Mouse (Mus musculus): ENCODE measurements around the gene Spata31d1d. TPM values are rescaled to one million over a fixed set of nuclear protein-coding genes. Genes with fewer than 3 reads are reported as not detected.
"Not testable (repeated sequence)": the region's sequence is repeated elsewhere in the genome, so short reads cannot be mapped to it uniquely, and the experiment has no call there.

The Spata31d1d gene
- polyA plus RNA-seq, 1 experiment from 2014 or later: not detected

DNA sequence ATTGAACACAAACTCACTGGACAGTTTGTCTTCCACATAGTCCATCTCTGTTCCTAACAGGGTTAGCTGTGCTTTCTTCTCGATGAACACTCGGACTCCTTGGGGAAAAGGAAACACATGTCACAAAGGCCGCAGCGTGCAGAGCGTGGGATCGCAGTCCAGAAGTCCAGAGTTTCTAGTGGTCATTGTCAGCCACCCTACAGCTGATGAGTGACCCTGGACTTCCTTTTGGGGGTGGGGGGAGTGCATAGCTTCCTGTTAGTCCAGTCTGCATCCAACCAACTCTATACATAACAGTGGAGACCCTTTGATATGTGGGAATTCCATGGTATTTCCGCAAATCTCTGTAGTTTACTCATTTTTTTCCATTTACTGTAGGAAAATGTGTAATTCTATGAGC is 25.4 kb upstream of the Spata31d1d start:
- Histone ChIP-seq H3K9ac (replicated peaks) (no peak overlapping the region), H3K27me3 (no peaks in the 10 kb centered on the region), H3K27ac (replicated peaks) (no peak overlapping the region), H3K4me3 (no peak overlapping the region), H3K4me1 (no peaks in the 10 kb centered on the region), H3K4me2 (replicated peaks) (no peak overlapping the region), H3K36me3 (peaks cover 53% of the 10 kb centered on the region), H3K9me3 (no peaks in the 10 kb centered on the region)
- no peak for ATAC-seq (ENCODE audit: low FRiP score, low read depth)
- 97% methylated on average over 7 of the region's 7 CpGs for WGBS

DNA sequence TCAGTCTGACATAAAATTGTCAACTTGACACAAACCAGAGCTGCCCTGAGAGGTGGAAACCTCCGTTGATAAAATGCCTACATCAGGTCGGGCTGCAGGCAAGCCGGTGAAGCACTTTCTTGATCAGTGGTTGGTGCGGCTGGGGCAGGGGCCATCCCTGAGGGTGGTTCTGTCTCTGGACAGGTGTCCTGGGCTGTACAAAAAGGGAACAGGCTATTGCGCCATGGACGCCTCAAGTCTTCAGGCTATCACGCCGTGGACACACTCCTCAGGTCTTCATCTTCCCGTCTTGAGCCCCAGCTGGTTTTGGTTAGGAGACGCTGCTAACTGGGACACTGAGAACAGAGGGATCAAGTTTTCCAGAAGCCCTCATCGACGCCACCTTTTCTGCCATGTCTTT is 18.8 kb upstream of the Spata31d1d start:
- Histone ChIP-seq H3K9ac (replicated peaks) (no peak overlapping the region), H3K27me3 (no peaks in the 10 kb centered on the region), H3K4me3 (no peak overlapping the region), H3K9me3 (no peaks in the 10 kb centered on the region), H3K4me2 (replicated peaks) (no peak overlapping the region), H3K4me1 (no peaks in the 10 kb centered on the region), H3K27ac (replicated peaks) (no peak overlapping the region), H3K36me3 (peaks cover 9% of the 10 kb centered on the region)
- ATAC-seq (ENCODE audit: low FRiP score, low read depth): no peak
- WGBS: 89% methylated on average over 12 of the region's 12 CpGs

- Histone ChIP-seq H3K9ac (replicated peaks) (0 out of 2 replicates have a peak within 1 kb of the TSS, but pooled peaks have one; percentile 31), H3K36me3 (no peaks in the 10 kb centered on the region)
- WGBS: 86% methylated on average over 9 of the region's 9 CpGs
Observed at GRCm38 (mm10) chr13:59746711-59747110, 15.2 kb upstream of the Spata31d1d start, which contains the start of gene 1700014D04Rik. TSS of gene 1700014D04Rik (minus strand) at chr13:59746752.

DNA sequence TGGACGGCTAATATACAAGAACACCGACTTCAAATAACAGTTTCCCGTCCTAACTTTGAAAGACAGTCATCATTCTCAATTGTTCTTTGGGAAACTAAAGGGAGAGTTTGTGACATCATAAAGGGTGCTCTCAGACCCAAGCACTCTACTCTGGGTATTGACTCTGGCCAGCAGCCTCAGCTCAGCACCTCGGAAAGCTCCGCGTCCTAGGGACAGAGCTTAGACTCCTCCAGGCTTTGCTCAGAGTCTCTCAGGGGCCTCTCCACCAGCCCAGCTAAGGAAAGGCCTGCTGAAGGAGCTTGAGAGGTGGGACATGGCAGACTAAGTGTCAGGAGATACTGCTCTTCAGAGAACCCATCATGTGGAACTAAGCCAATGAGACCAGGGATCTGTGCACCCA is 14.6 kb upstream of the Spata31d1d start:
- no peak overlapping the region for H3K9ac ChIP-seq (replicated peaks)
- no peak overlapping the region for H3K4me3 ChIP-seq
- WGBS: 63% methylated on average over 5 of the region's 6 CpGs
- no peaks in the 10 kb centered on the region for H3K36me3 ChIP-seq
- H3K4me2 ChIP-seq (replicated peaks): no peak overlapping the region
- no peaks in the 10 kb centered on the region for H3K27me3 ChIP-seq
- H3K27ac ChIP-seq (replicated peaks): no peak overlapping the region
- ATAC-seq (ENCODE audit: low FRiP score, low read depth): no peak
- H3K4me1 ChIP-seq: no peaks in the 10 kb centered on the region
- H3K9me3 ChIP-seq: no peaks in the 10 kb centered on the region

More at GRCm38 (mm10) chr13:59746711-59747110, 15.2 kb upstream of the Spata31d1d start, which contains the start of gene 1700014D04Rik:
- no peak within 1 kb of the TSS for H3K4me3 ChIP-seq
- H3K9me3 ChIP-seq: no peaks in the 10 kb centered on the region
- H3K27ac ChIP-seq (replicated peaks): no peak within 1 kb of the TSS
- H3K4me1 ChIP-seq: no peaks in the 10 kb centered on the region
- ATAC-seq (ENCODE audit: low FRiP score, low read depth): no peak
- no peak within 1 kb of the TSS for H3K4me2 ChIP-seq (replicated peaks)
- H3K27me3 ChIP-seq: no peaks in the 10 kb centered on the region

GRCm38 (mm10) chr13:59745462-59745861 is 13.9 kb upstream of the Spata31d1d start:
- ATAC-seq (ENCODE audit: low FRiP score, low read depth): no peak
- H3K27me3 ChIP-seq: no peaks in the 10 kb centered on the region
- no peak overlapping the region for H3K4me2 ChIP-seq (replicated peaks)
- no peak overlapping the region for H3K4me3 ChIP-seq
- H3K9me3 ChIP-seq: no peaks in the 10 kb centered on the region
- no peaks in the 10 kb centered on the region for H3K4me1 ChIP-seq
- H3K27ac ChIP-seq (replicated peaks): no peak overlapping the region
- H3K36me3 ChIP-seq: no peaks in the 10 kb centered on the region
- 88% methylated on average over 6 of the region's 6 CpGs for WGBS
- H3K9ac ChIP-seq (replicated peaks): no peak overlapping the region

DNA sequence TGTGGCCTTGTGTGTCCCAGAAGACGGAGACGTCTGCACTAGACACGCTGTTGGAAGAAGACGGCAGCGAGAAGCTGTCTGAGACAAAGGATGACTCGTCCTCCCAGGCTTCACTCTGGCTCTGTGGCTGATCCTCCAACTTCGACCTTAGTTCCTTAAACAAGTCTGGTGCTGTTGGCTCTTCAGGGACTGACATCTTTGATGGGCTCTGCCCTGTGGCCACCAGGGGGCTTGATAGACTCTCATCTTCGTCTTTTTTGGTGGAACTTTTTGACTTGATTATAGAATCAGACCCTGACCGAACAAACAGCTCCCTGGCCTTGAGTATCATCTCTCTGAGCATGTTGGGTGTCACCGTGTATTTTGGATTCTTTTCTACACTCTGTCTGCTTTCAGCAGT is 10.1 kb upstream of the Spata31d1d start:
- no peaks in the 10 kb centered on the region for H3K4me1 ChIP-seq
- no peaks in the 10 kb centered on the region for H3K27me3 ChIP-seq
- no peak overlapping the region for H3K9ac ChIP-seq (replicated peaks)
- no peak overlapping the region for H3K4me3 ChIP-seq
- H3K9me3 ChIP-seq: no peaks in the 10 kb centered on the region
- ATAC-seq (ENCODE audit: low FRiP score, low read depth): no peak
- H3K4me2 ChIP-seq (replicated peaks): no peak overlapping the region
- WGBS: 78% methylated on average over 10 of the region's 10 CpGs
- no peak overlapping the region for H3K27ac ChIP-seq (replicated peaks)
- no peaks in the 10 kb centered on the region for H3K36me3 ChIP-seq

- no peak overlapping the region for H3K27ac ChIP-seq (replicated peaks)
- H3K9ac ChIP-seq (replicated peaks): no peak overlapping the region
- H3K4me1 ChIP-seq: no peaks in the 10 kb centered on the region
- no peaks in the 10 kb centered on the region for H3K27me3 ChIP-seq
- ATAC-seq (ENCODE audit: low FRiP score, low read depth): no peak
- H3K9me3 ChIP-seq: no peaks in the 10 kb centered on the region
- whole genome bisulfite sequencing: 91% methylated on average over 11 of the region's 11 CpGs
- no peak overlapping the region for H3K4me2 ChIP-seq (replicated peaks)
- no peaks in the 10 kb centered on the region for H3K36me3 ChIP-seq
- no peak overlapping the region for H3K4me3 ChIP-seq
Observed at GRCm38 (mm10) chr13:59741096-59741495, 9.5 kb upstream of the Spata31d1d start.

DNA sequence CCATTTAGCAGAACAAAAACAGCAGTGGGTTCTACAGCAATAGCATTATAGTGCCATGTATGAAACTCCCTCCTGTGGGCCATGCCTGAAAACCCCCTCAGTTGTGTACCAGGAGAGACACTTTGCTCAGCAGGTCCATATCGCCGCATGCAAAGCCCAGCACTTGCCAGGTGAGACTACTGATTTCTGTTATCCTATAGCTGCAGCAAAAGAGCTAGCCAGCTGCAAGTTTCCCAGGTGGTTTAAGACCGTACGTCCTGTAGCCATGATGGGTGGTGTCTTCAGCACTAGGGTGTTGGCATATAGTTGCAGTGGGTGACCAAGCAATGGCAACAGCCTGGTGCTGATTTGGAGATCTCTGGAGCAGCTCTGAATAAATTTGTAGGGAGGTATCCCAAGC is 7.8 kb upstream of the Spata31d1d start:
- no peaks in the 10 kb centered on the region for H3K4me1 ChIP-seq
- H3K9me3 ChIP-seq: no peaks in the 10 kb centered on the region
- H3K36me3 ChIP-seq: no peaks in the 10 kb centered on the region
- H3K4me3 ChIP-seq: no peak overlapping the region
- H3K4me2 ChIP-seq (replicated peaks): no peak overlapping the region
- H3K9ac ChIP-seq (replicated peaks): no peak overlapping the region
- no peaks in the 10 kb centered on the region for H3K27me3 ChIP-seq
- no peak overlapping the region for H3K27ac ChIP-seq (replicated peaks)
- 92% methylated on average over 4 of the region's 4 CpGs for WGBS
- no peak for ATAC-seq (ENCODE audit: low FRiP score, low read depth)

DNA sequence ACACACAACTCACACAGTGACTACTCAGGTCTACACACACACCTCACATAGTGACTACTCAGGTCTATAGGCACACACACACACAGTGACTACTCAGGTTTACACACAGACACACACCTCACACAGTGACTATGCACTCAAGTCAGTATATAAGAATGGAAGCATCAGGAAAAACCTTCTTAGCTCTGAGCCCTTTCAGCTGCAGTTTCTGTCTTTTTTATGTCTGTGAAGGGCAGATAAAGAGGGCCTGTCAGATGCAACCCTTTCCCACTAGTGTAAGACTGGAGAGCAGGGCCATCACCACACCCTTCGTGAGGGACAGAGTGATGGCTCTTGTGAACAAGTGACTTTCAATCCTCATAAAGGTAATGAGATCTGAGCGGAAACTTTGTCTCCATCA is 6.9 kb upstream of the Spata31d1d start:
- no peak overlapping the region for H3K4me3 ChIP-seq
- no peak overlapping the region for H3K9ac ChIP-seq (replicated peaks)
- no peaks in the 10 kb centered on the region for H3K9me3 ChIP-seq
- no peak overlapping the region for H3K27ac ChIP-seq (replicated peaks)
- H3K4me1 ChIP-seq: no peaks in the 10 kb centered on the region
- H3K4me2 ChIP-seq (replicated peaks): no peak overlapping the region
- no peaks in the 10 kb centered on the region for H3K27me3 ChIP-seq
- H3K36me3 ChIP-seq: no peaks in the 10 kb centered on the region
- WGBS: 78% methylated on average over 2 of the region's 2 CpGs
- no peak for ATAC-seq (ENCODE audit: low FRiP score, low read depth)

DNA sequence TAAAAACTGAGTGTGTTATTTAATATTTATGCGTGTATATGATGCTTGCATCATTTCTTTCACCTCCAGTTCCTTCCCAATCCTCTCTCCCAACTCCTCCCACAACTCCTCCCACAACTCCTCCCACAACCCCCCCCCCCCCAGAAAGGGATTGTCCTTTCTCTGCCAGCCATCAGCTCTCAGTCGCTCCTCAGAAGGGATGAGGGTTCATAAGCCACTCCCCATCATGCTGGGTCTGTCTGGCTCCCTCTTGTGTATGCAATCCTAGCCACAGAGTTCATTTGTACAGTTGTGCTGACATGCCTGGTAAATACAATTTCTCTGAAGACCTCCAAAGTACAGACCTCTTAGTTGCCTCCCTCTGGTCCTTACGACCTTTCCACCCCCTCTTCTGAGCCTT is 3.6 kb upstream of the Spata31d1d start:
- Histone ChIP-seq H3K4me1 (no peaks in the 10 kb centered on the region), H3K36me3 (no peaks in the 10 kb centered on the region), H3K4me3 (no peak overlapping the region), H3K9me3 (no peaks in the 10 kb centered on the region), H3K4me2 (replicated peaks) (no peak overlapping the region), H3K9ac (replicated peaks) (no peak overlapping the region), H3K27me3 (no peaks in the 10 kb centered on the region), H3K27ac (replicated peaks) (no peak overlapping the region)
- no peak for ATAC-seq (ENCODE audit: low FRiP score, low read depth)
- WGBS: 25% methylated on average over 3 of the region's 3 CpGs

DNA sequence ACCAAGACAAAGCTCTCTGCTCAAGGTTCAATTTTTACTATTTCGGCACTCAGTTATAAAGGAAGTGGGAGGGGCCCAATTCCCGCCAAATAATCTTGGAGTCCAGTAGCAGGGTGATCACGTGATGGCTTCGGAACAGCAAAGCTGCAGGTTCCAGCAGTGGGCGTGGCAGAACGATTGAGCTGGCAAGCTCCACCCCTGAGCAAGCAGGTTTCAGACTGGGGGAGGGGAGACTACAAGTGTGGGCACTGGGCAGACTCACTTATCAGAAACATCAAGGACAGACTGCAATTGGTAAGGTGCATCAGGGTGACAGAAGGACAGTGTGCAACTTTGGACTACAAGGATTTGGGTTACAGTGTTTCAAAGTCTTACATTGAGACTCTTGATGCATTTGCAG is 2.8 kb upstream of the Spata31d1d start:
- not testable (repeated sequence) for H3K4me1 ChIP-seq; H3K36me3 ChIP-seq; H3K4me3 ChIP-seq; H3K27ac ChIP-seq (replicated peaks); H3K9ac ChIP-seq (replicated peaks); H3K9me3 ChIP-seq; ATAC-seq (ENCODE audit: low FRiP score, low read depth); H3K4me2 ChIP-seq (replicated peaks); H3K27me3 ChIP-seq
- 31% methylated on average over 6 of the region's 6 CpGs for WGBS

- H3K27me3 ChIP-seq: no peaks in the 10 kb centered on the region
- H3K4me1 ChIP-seq: no peaks in the 10 kb centered on the region
- ATAC-seq (ENCODE audit: low FRiP score, low read depth): no peak
- H3K27ac ChIP-seq (replicated peaks): no peak overlapping the region
- no peak overlapping the region for H3K4me3 ChIP-seq
- H3K4me2 ChIP-seq (replicated peaks): no peak overlapping the region
- H3K9me3 ChIP-seq: no peaks in the 10 kb centered on the region
- H3K9ac ChIP-seq (replicated peaks): no peak overlapping the region
- no peaks in the 10 kb centered on the region for H3K36me3 ChIP-seq
- 83% methylated on average over 4 of the region's 4 CpGs for WGBS
Observed at GRCm38 (mm10) chr13:59733936-59734335, 2.4 kb upstream of the Spata31d1d start.

DNA sequence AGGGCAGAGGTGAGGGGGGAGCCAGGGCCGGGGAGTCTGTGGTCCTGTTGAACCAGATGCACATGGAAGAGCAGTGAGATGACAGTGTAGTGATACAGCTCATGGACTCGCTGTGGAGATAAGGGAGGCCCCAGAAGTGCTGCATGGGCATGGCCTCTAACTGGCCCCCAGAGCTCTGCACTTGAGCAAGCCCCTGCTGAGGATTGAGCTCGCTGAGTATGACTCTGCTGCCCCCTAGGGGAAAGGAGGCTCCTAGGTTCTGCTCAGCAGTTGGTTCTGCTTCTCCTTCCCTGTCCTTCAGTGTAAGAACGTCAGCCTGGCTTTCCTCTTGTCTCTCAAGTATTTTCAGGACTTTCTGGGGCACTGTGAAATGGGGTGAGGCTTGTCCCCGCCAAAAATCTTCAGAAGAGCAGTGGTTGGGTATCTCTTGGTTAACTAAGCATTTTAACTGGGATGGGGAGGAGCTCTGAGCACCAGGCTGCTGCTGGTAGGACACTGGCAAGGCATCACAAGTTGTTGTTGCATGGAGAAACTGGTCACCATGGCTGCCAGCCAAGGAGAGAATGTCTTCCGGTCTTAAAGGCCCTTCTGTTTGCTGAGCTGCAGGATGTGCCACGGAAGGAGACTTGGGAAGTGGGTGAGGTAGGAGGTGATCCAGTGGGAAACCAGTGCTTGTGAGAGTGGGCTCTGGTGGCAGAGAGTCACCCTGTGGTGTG is 3.0 kb downstream of the Spata31d1d start:
- Histone ChIP-seq H3K9ac (replicated peaks) (no peak overlapping the region), H3K4me1 (no peaks in the 10 kb centered on the region), H3K9me3 (no peaks in the 10 kb centered on the region), H3K4me3 (no peak overlapping the region), H3K36me3 (no peaks in the 10 kb centered on the region), H3K27ac (replicated peaks) (no peak overlapping the region), H3K27me3 (peaks cover 7% of the 10 kb centered on the region), H3K4me2 (replicated peaks) (no peak overlapping the region)
- peak; percentile 82 for ATAC-seq (ENCODE audit: low FRiP score, low read depth)
- WGBS: 28% methylated on average over 7 of the region's 7 CpGs
